Mouse (Mus musculus) midbrain, embryonic 15.5 days (tissue): ENCODE measurements at regions not wholly inside any gene's neighbourhood (a gene's known extent, or its start where the extent isn't known, plus 50 kb on each side); places are given as distances from the start of the nearest gene placed in this dataset.

Experiments
- ATAC-seq: fragments of 200-750 bp; cut with Nextera tagmentation; replicated peaks from 2 replicates; pipeline ENCODE4 v1.8.0; 2017; ENCODE audit warnings: moderate TSS enrichment
- H3K27ac ChIP-seq: fragments of 300-500 bp; sonication (generic); 2 replicates; pipeline ENCODE4 v1.5.1; 2015; ENCODE audit warnings: mild to moderate bottlenecking, inconsistent platforms
- H3K27me3 ChIP-seq: fragments of 300-500 bp; sonication (generic); replicated peaks from 2 replicates; pipeline ENCODE4 v1.6.1; 2015; ENCODE audit warnings: inconsistent platforms
- H3K36me3 ChIP-seq: fragments of 300-500 bp; sonication (generic); replicated peaks from 2 replicates; pipeline ENCODE4 v1.6.1; 2015; ENCODE audit warnings: inconsistent platforms
- H3K4me1 ChIP-seq: fragments of 300-500 bp; sonication (generic); 2 replicates; pipeline ENCODE4 v1.6.1; 2015; ENCODE audit warnings: inconsistent platforms
- H3K4me2 ChIP-seq: fragments of 300-500 bp; sonication (generic); 2 replicates; pipeline ENCODE4 v1.6.1; 2015; ENCODE audit warnings: inconsistent platforms, mild to moderate bottlenecking, moderate library complexity
- H3K4me3 ChIP-seq: fragments of 300-500 bp; sonication (generic); 2 replicates; pipeline ENCODE4 v1.5.1; 2015; ENCODE audit warnings: mild to moderate bottlenecking, inconsistent platforms
- H3K9ac ChIP-seq: fragments of 300-500 bp; sonication (generic); 2 replicates; pipeline ENCODE4 v1.6.1; 2015; ENCODE audit warnings: mild to moderate bottlenecking, inconsistent platforms
- H3K9me3 ChIP-seq: fragments of 300-500 bp; sonication (generic); 2 replicates; pipeline ENCODE4 v1.6.1; 2016; ENCODE audit warnings: inconsistent platforms
- WGBS: fragments of 180-500 bp; shearing (Covaris S2); methylation state at CpG from one replicate; pipeline ENCODE4 v1.1.7; 2015; ENCODE audit warnings: mixed read lengths; 5-methylcytosine and 5-hydroxymethylcytosine counted together

DNA sequence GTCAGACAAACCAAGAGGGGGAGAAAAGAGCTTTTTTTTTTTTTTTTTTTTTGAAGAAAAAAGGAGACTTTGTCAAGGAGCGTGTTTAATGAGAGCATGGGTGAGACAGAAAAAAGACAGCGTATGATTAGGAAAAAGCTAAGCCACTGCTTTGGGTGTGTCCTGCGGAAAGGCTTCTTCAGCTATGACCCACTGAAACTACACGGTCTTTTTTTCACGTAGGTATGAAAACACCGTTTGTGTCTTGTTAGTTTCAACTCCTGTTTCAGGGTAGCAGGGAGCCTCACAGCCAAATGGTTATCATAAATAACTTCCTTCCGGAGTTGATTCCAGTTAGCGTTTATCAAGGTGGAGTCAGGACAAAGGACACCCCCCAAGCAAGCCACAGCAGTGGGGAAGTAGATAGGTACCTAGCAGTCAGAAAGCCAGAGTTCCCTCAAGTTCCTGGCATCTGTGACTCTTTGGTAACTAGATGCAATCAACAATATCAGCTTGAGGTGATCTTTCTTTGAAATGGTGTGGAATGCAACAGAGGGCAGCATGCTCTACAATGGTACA is 143.2 kb upstream of the Tent5a start:
- Histone ChIP-seq H3K4me2 (no peak overlapping the region), H3K27ac (no peak overlapping the region), H3K9me3 (no peaks in the 10 kb centered on the region), H3K27me3 (no peaks in the 10 kb centered on the region), H3K9ac (no peak overlapping the region), H3K36me3 (no peaks in the 10 kb centered on the region), H3K4me1 (no peaks in the 10 kb centered on the region), H3K4me3 (no peak overlapping the region)
- WGBS = 90% methylated on average over 8 of the region's 8 CpGs
- no peak for ATAC-seq

DNA sequence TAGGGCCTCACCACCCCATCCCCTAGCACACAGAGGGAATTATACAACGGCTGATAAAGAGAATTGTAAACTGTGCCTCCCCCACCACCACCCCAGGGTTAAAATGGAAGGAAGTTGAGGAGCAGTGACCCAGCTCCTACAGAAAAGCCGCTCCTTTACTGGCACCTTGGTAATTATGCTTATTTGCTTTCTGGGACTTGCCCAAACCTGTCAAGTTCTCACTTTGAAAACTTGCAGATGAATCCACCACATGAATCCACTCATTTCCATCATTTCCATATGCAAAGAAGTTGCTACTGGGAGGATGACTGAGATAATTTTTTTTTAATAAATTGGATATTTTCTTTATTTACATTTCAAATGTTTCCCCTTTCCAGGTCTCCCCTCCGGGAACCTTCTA is 142.1 kb upstream of the Tent5a start:
- Histone ChIP-seq H3K36me3 (no peaks in the 10 kb centered on the region), H3K4me2 (no peak overlapping the region), H3K27me3 (no peaks in the 10 kb centered on the region), H3K4me1 (no peaks in the 10 kb centered on the region), H3K27ac (no peak overlapping the region), H3K9ac (no peak overlapping the region), H3K4me3 (no peak overlapping the region), H3K9me3 (no peaks in the 10 kb centered on the region)
- no peak for ATAC-seq
- WGBS = 74% methylated on average over 3 of the region's 3 CpGs

DNA sequence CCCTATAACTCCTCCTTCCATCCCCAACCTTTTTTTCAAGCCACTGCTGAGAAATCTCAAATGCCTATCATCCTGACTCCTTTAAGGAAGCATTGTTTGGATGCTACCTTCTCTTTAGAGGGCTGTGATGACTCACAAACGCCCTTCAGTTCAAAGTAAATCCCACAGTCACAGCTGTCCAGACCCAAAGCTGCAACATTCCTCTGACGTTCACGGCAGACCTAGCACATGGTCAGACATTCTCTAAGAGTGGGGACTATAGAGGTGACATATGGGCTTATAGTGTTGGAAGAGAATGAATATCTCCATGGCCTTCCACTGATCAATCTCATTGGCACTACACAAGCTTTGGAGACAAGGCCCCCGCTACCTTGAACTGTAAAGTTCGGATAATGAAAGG is 139.5 kb upstream of the Tent5a start:
- H3K4me3 ChIP-seq = no peak overlapping the region
- no peaks in the 10 kb centered on the region for H3K36me3 ChIP-seq
- H3K27me3 ChIP-seq = no peaks in the 10 kb centered on the region
- WGBS = 87% methylated on average over 5 of the region's 5 CpGs
- H3K27ac ChIP-seq = no peak overlapping the region
- ATAC-seq = no peak
- H3K9ac ChIP-seq = no peak overlapping the region
- no peaks in the 10 kb centered on the region for H3K9me3 ChIP-seq
- H3K4me1 ChIP-seq = no peaks in the 10 kb centered on the region
- no peak overlapping the region for H3K4me2 ChIP-seq

- Histone ChIP-seq H3K4me2 (no peak overlapping the region), H3K27me3 (no peaks in the 10 kb centered on the region), H3K4me3 (no peak overlapping the region), H3K9me3 (no peaks in the 10 kb centered on the region), H3K36me3 (no peaks in the 10 kb centered on the region), H3K4me1 (no peaks in the 10 kb centered on the region), H3K27ac (no peak overlapping the region), H3K9ac (no peak overlapping the region)
- WGBS = 91% methylated on average over 3 of the region's 3 CpGs
- no peak for ATAC-seq
Measured at GRCm38 (mm10) chr9:85459062-85459805, 132.1 kb upstream of the Tent5a start.

DNA sequence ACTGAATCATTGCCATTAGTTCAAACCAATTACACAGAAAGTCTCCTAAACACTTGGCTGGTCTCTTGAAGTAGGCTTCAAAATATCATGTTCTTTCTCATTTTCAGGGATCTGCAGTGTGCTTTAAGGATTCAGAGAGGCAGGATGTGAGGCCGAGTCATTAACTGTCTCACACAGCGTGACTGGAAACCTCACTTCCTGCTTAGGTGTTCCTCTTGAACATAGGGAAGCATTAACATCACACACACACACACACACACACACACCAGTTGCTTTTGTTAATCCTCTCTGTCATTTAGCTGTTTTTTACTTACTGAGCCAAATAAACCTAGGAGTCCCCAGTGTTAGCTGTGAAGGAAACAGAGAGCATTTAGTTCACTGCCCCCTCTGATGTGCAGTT is 131.2 kb upstream of the Tent5a start:
- no peaks in the 10 kb centered on the region for H3K9me3 ChIP-seq
- no peaks in the 10 kb centered on the region for H3K36me3 ChIP-seq
- no peak overlapping the region for H3K4me3 ChIP-seq
- ATAC-seq = no peak
- no peak overlapping the region for H3K9ac ChIP-seq
- WGBS = 78% methylated on average over 2 of the region's 2 CpGs
- no peak overlapping the region for H3K4me2 ChIP-seq
- H3K27ac ChIP-seq = no peak overlapping the region
- no peaks in the 10 kb centered on the region for H3K4me1 ChIP-seq
- no peaks in the 10 kb centered on the region for H3K27me3 ChIP-seq

DNA sequence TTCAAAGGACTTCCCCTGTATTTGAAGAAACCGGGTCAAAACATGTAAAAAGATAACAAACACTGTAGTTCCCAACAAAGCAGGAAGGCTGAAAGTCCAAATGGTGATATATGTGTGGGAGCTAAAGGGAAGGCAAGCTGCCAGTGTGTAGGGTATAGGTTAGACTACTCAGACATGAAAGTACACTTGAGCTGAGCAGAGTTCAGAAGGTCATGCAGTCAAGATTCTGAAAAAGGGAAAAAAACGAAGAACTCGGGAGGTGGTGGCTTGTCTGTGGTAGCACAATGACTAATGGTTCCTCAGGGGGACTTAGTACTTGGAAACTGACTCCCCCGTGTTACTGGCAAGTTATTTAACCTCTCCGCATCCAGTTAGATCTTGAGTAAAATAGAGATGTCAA is 130.3 kb upstream of the Tent5a start:
- 80% methylated on average over 5 of the region's 5 CpGs for WGBS
- Histone ChIP-seq H3K27ac (no peak overlapping the region), H3K4me1 (no peaks in the 10 kb centered on the region), H3K9ac (no peak overlapping the region), H3K9me3 (no peaks in the 10 kb centered on the region), H3K4me3 (no peak overlapping the region), H3K36me3 (no peaks in the 10 kb centered on the region), H3K27me3 (no peaks in the 10 kb centered on the region), H3K4me2 (no peak overlapping the region)
- ATAC-seq = 0 out of 2 replicates have a peak, but pooled peaks have one; percentile 42

GRCm38 (mm10) chr9:85455382-85455781 is 128.2 kb upstream of the Tent5a start:
- no peaks in the 10 kb centered on the region for H3K4me1 ChIP-seq
- H3K4me2 ChIP-seq = no peak overlapping the region
- H3K9me3 ChIP-seq = no peaks in the 10 kb centered on the region
- H3K27me3 ChIP-seq = no peaks in the 10 kb centered on the region
- ATAC-seq = no peak
- WGBS = 87% methylated on average over 4 of the region's 4 CpGs
- no peak overlapping the region for H3K4me3 ChIP-seq
- H3K36me3 ChIP-seq = no peaks in the 10 kb centered on the region
- H3K9ac ChIP-seq = no peak overlapping the region
- H3K27ac ChIP-seq = no peak overlapping the region

- Histone ChIP-seq H3K9ac (no peak overlapping the region), H3K9me3 (no peaks in the 10 kb centered on the region), H3K4me3 (no peak overlapping the region), H3K4me2 (no peak overlapping the region), H3K27ac (no peak overlapping the region), H3K27me3 (no peaks in the 10 kb centered on the region), H3K4me1 (no peaks in the 10 kb centered on the region), H3K36me3 (no peaks in the 10 kb centered on the region)
- ATAC-seq = no peak
- WGBS = 88% methylated on average over 8 of the region's 8 CpGs
Measured at GRCm38 (mm10) chr9:85452196-85452857, 125.2 kb upstream of the Tent5a start.

DNA sequence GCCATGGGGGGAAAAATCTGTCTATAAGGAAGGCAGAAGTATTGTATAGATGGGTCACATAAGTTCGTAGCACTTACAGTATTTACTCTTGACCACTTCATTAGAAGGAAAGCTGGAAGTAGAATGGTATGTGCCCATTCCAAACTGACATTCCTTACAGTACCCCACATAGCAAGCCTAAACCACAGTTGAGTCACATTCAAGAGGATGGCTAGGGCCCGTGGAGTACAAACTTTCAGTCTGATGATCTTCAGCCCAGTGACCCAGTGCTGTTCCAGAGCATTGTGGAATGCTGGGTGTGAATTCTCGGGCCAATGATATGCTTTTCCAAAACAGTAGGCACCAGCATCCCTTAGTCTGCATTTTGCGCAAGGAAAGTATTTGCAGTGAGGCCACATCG is 124.2 kb upstream of the Tent5a start:
- no peaks in the 10 kb centered on the region for H3K36me3 ChIP-seq
- no peaks in the 10 kb centered on the region for H3K4me1 ChIP-seq
- no peak overlapping the region for H3K9ac ChIP-seq
- no peaks in the 10 kb centered on the region for H3K27me3 ChIP-seq
- H3K9me3 ChIP-seq = no peaks in the 10 kb centered on the region
- ATAC-seq = no peak
- H3K4me2 ChIP-seq = no peak overlapping the region
- H3K4me3 ChIP-seq = no peak overlapping the region
- WGBS = 89% methylated on average over 5 of the region's 5 CpGs
- no peak overlapping the region for H3K27ac ChIP-seq

DNA sequence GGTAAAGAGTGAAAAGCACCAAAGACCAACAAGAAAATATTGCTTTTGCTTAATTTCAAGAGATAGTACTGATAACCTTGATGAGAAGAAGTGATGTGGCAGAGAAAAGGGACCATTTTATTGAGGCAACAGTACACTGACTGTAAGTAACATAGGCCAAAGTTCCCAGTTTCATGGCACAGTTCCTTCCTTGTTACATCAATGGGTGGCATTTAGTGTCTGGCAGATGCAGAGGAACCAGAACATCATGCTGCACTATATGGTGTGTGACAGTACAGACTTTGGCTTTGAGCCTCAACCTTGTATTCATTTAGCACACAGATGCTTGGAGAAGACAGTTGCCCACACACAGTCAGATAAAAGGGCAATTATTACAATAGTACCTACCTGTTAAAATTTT is 123.7 kb upstream of the Tent5a start:
- H3K4me3 ChIP-seq = no peak overlapping the region
- ATAC-seq = no peak
- H3K9ac ChIP-seq = no peak overlapping the region

GRCm38 (mm10) chr9:85449493-85449892 is 122.3 kb upstream of the Tent5a start:
- H3K4me2 ChIP-seq = no peak overlapping the region
- no peaks in the 10 kb centered on the region for H3K4me1 ChIP-seq
- H3K9ac ChIP-seq = no peak overlapping the region
- H3K4me3 ChIP-seq = no peak overlapping the region
- H3K36me3 ChIP-seq = no peaks in the 10 kb centered on the region
- 90% methylated on average over 2 of the region's 2 CpGs for WGBS
- ATAC-seq = no peak
- H3K27me3 ChIP-seq = no peaks in the 10 kb centered on the region
- H3K9me3 ChIP-seq = no peaks in the 10 kb centered on the region
- H3K27ac ChIP-seq = no peak overlapping the region

More for the DNA sequence above, 123.7 kb upstream of the Tent5a start:
- no peaks in the 10 kb centered on the region for H3K27me3 ChIP-seq
- no peaks in the 10 kb centered on the region for H3K4me1 ChIP-seq
- no peak overlapping the region for H3K27ac ChIP-seq
- no peaks in the 10 kb centered on the region for H3K9me3 ChIP-seq
- no peak overlapping the region for H3K4me2 ChIP-seq
- H3K36me3 ChIP-seq = no peaks in the 10 kb centered on the region

DNA sequence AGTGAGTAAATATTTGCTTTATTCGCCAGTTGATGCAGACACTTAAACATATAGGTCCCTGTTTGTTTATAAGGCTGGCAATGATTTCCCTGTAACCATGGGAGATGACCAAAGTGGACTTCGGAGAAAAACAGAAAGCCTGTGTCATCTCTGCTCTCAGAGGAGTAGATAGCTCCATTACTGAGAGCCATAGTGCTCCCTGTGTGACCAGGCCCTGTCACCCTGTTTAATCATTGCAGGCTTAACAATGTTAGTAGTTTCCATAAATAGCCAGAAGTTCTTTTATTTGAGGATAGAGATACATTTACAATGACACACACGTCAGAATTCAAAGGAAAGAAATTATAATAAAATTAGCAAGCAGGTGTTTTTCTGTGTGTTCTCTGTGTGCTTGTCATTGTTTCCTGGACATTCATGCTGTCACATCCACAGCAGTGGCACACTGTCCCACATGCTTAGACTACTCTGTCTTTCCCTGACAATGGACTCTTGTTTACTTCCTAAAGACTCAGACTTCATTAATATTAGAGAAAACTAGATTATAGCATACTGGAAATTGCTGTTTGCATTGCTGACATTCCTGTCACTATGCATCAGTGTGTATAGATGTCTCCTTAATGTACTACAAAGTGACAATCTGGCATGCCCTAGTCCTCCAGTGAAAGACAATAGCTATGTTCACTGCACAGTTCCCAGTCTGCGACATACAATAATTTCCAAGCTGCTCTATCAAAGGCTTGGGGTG is 115.8 kb upstream of the Tent5a start:
- H3K4me2 ChIP-seq = no peak overlapping the region
- H3K4me1 ChIP-seq = no peaks in the 10 kb centered on the region
- no peaks in the 10 kb centered on the region for H3K27me3 ChIP-seq
- H3K36me3 ChIP-seq = no peaks in the 10 kb centered on the region
- H3K27ac ChIP-seq = no peak overlapping the region
- peak; percentile 42; the same call in 1 of the 2 replicates for ATAC-seq
- 44% methylated on average over 4 of the region's 4 CpGs for WGBS
- no peak overlapping the region for H3K9ac ChIP-seq
- no peaks in the 10 kb centered on the region for H3K9me3 ChIP-seq
- H3K4me3 ChIP-seq = no peak overlapping the region
